ENCODE assay signal across 22 mouse cellular contexts in the genomic region with DNA sequence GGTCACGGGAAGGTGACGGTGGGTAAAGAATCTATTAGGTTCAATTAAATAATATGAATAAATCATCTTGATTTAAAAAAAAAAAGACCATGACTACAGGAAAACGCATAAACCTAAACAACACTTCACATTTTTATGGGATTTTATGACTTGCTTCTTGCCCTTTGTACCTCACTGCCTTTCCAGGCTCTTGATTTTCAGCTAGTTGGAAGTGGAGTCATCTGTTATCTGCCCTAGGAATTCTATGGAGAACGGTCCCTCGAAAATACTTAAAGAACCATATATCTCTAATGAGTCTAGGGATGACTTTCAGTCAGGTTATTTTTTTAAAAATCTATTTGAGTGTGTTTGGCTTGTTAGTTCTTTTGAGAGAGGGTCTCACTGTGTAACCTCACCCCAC. TPM values are rescaled to one million over a fixed set of nuclear protein-coding genes. Genes with fewer than 3 reads are reported as not detected.
DNase-seq lines count a peak whose midpoint lies in the region; ATAC-seq and TF ChIP-seq lines count a peak whose summit lies in the region.
"Had no signal": no experiment of that assay in that cellular context is flagged by ENCODE, and none has a peak within 500 bp of the region (broad histone marks: within the 10 kb centered on the region; RNA-seq: fewer than 3 reads in every experiment).

No protein-coding gene starts in this region.

- no peaks in the 10 kb centered on the region for H3K27me3 ChIP-seq in intestine, embryonic 14.5 days (replicated peaks; ENCODE audit: control insufficient read depth, insufficient read depth, low read length)
- H3K27me3 ChIP-seq in intestine, postnatal 0 days (replicated peaks; ENCODE audit: control insufficient read depth, insufficient read depth, low read length), result no peaks in the 10 kb centered on the region
- H3K27me3 ChIP-seq in intestine, embryonic 15.5 days (replicated peaks), result no peaks in the 10 kb centered on the region
- no peaks in the 10 kb centered on the region for H3K27me3 ChIP-seq in intestine, embryonic 16.5 days (replicated peaks; ENCODE audit: control insufficient read depth, insufficient read depth, low read length)
- H3K27me3 ChIP-seq: CH12.LX, Patski had no signal

- peaks cover 11% of the 10 kb centered on the region; the same call in 1 of the 2 replicates for H3K4me1 ChIP-seq in intestine, embryonic 14.5 days (replicated peaks; ENCODE audit: control insufficient read depth, insufficient read depth, low read length)
- 0 out of 2 replicates have a peak, but pooled peaks cover 4% of the 10 kb centered on the region for H3K4me1 ChIP-seq in intestine, postnatal 0 days (replicated peaks; ENCODE audit: control insufficient read depth, insufficient read depth, low read length)
- H3K4me1 ChIP-seq in intestine, embryonic 15.5 days (replicated peaks), result peaks cover 4% of the 10 kb centered on the region; the same call in 1 of the 2 replicates
- H3K4me1 ChIP-seq in intestine, embryonic 16.5 days (ENCODE audit: control insufficient read depth, insufficient read depth, low read length), result peaks cover 12% of the 10 kb centered on the region; the same call in 1 of the 2 replicates

- ATAC-seq in intestine, embryonic 14.5 days (replicated peaks; ENCODE audit: low FRiP score, low TSS enrichment, low read depth), result 0 out of 2 replicates have a peak, but pooled peaks have one; percentile 12
- no peak for ATAC-seq in intestine, postnatal 0 days
- peak; percentile 58 for ATAC-seq in intestine, embryonic 15.5 days
- peak; percentile 53; the same call in 1 of the 2 replicates for ATAC-seq in intestine, embryonic 16.5 days
- ATAC-seq: activated CD4-positive, CD25-positive, alpha-beta regulatory T cell, adult 4 months; CD4-positive, CD25-positive, alpha-beta regulatory T cell, adult 4 months; Patski had no signal

- no peaks in the 10 kb centered on the region for H3K36me3 ChIP-seq in intestine, embryonic 14.5 days (ENCODE audit: control insufficient read depth, insufficient read depth, low read length)
- H3K36me3 ChIP-seq in intestine, postnatal 0 days (ENCODE audit: control insufficient read depth, insufficient read depth), result no peaks in the 10 kb centered on the region
- no peaks in the 10 kb centered on the region for H3K36me3 ChIP-seq in intestine, embryonic 15.5 days
- no peaks in the 10 kb centered on the region for H3K36me3 ChIP-seq in intestine, embryonic 16.5 days (ENCODE audit: control insufficient read depth, insufficient read depth, low read length)
- H3K36me3 ChIP-seq: G1E had no signal

- intact Hi-C loops in gastrocnemius, adult 2 months (cut with DNase I), result no loop called here

- no peak for TF ChIP-seq CTCF in intestine, postnatal 0 days (IDR thresholded peaks at IDR 0.05; ENCODE audit: low read depth)
- no peak for TF ChIP-seq CTCF in gastrocnemius, adult 2 months (IDR thresholded peaks at IDR 0.05)

- no peak for DNase-seq in intestine, embryonic 14.5 days (ENCODE audit: low spot score)
- no peak for DNase-seq in gastrocnemius, adult 2 months
- DNase-seq in natural killer cell, adult 2 months (ENCODE audit: low spot score in 2 of 2), result no peak
- DNase-seq: adrenal gland, adult 2 months; adrenal gland, adult 8-10 months; adrenal gland, postnatal 10 days; adrenal gland, postnatal 14 days; adrenal gland, postnatal 25 days; adrenal gland, postnatal 36 days; B cell, adult 2 months; cerebellum, adult 11 months; cerebellum, adult 11-12 months; cerebellum, adult 18-20 months had no signal

- H3K27ac ChIP-seq in intestine, embryonic 14.5 days (ENCODE audit: low read depth), result no peak overlapping the region
- H3K27ac ChIP-seq in intestine, postnatal 0 days (ENCODE audit: low read depth, low read length), result no peak overlapping the region
- H3K27ac ChIP-seq in intestine, embryonic 15.5 days, result no peak overlapping the region
- no peak overlapping the region for H3K27ac ChIP-seq in intestine, embryonic 16.5 days (ENCODE audit: low read length)
- H3K27ac ChIP-seq in gastrocnemius, adult 2 months, result no peak overlapping the region

- no peak overlapping the region for H3K4me2 ChIP-seq in intestine, embryonic 14.5 days (ENCODE audit: low read length)
- no peak overlapping the region for H3K4me2 ChIP-seq in intestine, postnatal 0 days (replicated peaks; ENCODE audit: low read depth)
- H3K4me2 ChIP-seq in intestine, embryonic 15.5 days (replicated peaks), result no peak overlapping the region
- H3K4me2 ChIP-seq in intestine, embryonic 16.5 days (ENCODE audit: low read depth, low read length), result no peak overlapping the region

- H3K9me3 ChIP-seq in intestine, embryonic 14.5 days (ENCODE audit: control insufficient read depth, low read length), result no peaks in the 10 kb centered on the region
- H3K9me3 ChIP-seq in intestine, postnatal 0 days (ENCODE audit: control insufficient read depth), result no peaks in the 10 kb centered on the region
- no peaks in the 10 kb centered on the region for H3K9me3 ChIP-seq in intestine, embryonic 15.5 days
- H3K9me3 ChIP-seq in intestine, embryonic 16.5 days (ENCODE audit: control insufficient read depth, low read length), result no peaks in the 10 kb centered on the region

- no peak overlapping the region for H3K4me3 ChIP-seq in intestine, embryonic 14.5 days (ENCODE audit: low read depth, low read length)
- H3K4me3 ChIP-seq in intestine, postnatal 0 days (ENCODE audit: low read depth, low read length), result no peak overlapping the region
- H3K4me3 ChIP-seq in intestine, embryonic 15.5 days (replicated peaks), result no peak overlapping the region
- no peak overlapping the region for H3K4me3 ChIP-seq in intestine, embryonic 16.5 days (ENCODE audit: low read length)
- H3K4me3 ChIP-seq in gastrocnemius, adult 2 months, result no peak overlapping the region

- no peak overlapping the region for H3K9ac ChIP-seq in intestine, embryonic 14.5 days (ENCODE audit: low read length)
- no peak overlapping the region for H3K9ac ChIP-seq in intestine, postnatal 0 days (ENCODE audit: low read depth, low read length)
- no peak overlapping the region for H3K9ac ChIP-seq in intestine, embryonic 15.5 days
- H3K9ac ChIP-seq in intestine, embryonic 16.5 days (ENCODE audit: low read depth, low read length), result no peak overlapping the region

- WGBS in intestine, embryonic 14.5 days, result 40% methylated on average over 5 of the region's 5 CpGs
- 28% methylated on average over 5 of the region's 5 CpGs for whole genome bisulfite sequencing in intestine, postnatal 0 days
- 38% methylated on average over 5 of the region's 5 CpGs for WGBS in intestine, embryonic 15.5 days
- WGBS in intestine, embryonic 16.5 days, result 39% methylated on average over 5 of the region's 5 CpGs

RNA-seq across cellular contexts. Expression of gene Map1b, which starts 30.5 kb away (rescaled TPM):
- 167 and 173 TPM in 2 replicates for polyA plus RNA-seq in intestine, embryonic 14.5 days (2014; fragmentation: Nextera tagmentation; extraction: Ambion mirVana)
- polyA plus RNA-seq in intestine, postnatal 0 days (2015; fragmentation: Nextera tagmentation; extraction: Ambion mirVana), result 43.7 and 47.7 TPM in 2 replicates
- polyA plus RNA-seq in intestine, embryonic 15.5 days (2015; fragmentation: Nextera tagmentation; extraction: Ambion mirVana), result 104 and 116 TPM in 2 replicates
- 81.4 and 91.4 TPM in 2 replicates for polyA plus RNA-seq in intestine, embryonic 16.5 days (2015; fragmentation: Nextera tagmentation; extraction: Ambion mirVana)
- 10 to 100 TPM in 1 of 2 experiments, 1 to 10 TPM in 1; 7.7 to 13.8 TPM for total RNA-seq in gastrocnemius, adult 2 months (2021)
- total RNA-seq: MEL had no signal
- polyA plus RNA-seq: G1E had no signal
